Mouse (Mus musculus) CH12.LX (cell line): ENCODE results near the gene Jsrp1.

Experiments used
- CTCF ChIP-seq, 2 experiments: IDR thresholded peaks in 1 of 2; conservative IDR thresholded peaks in 1 of 2; 2 replicates each; pipeline ENCODE4 v1.5.1; 2011 to 2012; ENCODE audit warnings: low read depth in 2 of 2, low read length in 2 of 2, improper control_type of control experiment in 1 of 2, inconsistent platforms in 1 of 2, mild to moderate bottlenecking in 1 of 2, moderate library complexity in 1 of 2
- NRF1 ChIP-seq: IDR thresholded peaks from 2 replicates; pipeline ENCODE4 v1.6.1; 2014; ENCODE audit warnings: low read depth, mild to moderate bottlenecking, inconsistent platforms, low read length, improper control_type of control experiment, moderate library complexity
- POLR2A ChIP-seq: IDR thresholded peaks from 2 replicates; pipeline ENCODE4 v1.6.1; 2011; ENCODE audit warnings: low read depth, mild to moderate bottlenecking, improper control_type of control experiment, low read length
- TBP ChIP-seq: conservative IDR thresholded peaks from 2 replicates; pipeline ENCODE4 v1.6.1; 2011; ENCODE audit warnings: low read depth, low read length, improper control_type of control experiment
- USF1 ChIP-seq: IDR thresholded peaks from 2 replicates; pipeline ENCODE4 v1.6.1; 2014; ENCODE audit warnings: low read depth, mild to moderate bottlenecking, inconsistent platforms, low read length, improper control_type of control experiment

DNA sequence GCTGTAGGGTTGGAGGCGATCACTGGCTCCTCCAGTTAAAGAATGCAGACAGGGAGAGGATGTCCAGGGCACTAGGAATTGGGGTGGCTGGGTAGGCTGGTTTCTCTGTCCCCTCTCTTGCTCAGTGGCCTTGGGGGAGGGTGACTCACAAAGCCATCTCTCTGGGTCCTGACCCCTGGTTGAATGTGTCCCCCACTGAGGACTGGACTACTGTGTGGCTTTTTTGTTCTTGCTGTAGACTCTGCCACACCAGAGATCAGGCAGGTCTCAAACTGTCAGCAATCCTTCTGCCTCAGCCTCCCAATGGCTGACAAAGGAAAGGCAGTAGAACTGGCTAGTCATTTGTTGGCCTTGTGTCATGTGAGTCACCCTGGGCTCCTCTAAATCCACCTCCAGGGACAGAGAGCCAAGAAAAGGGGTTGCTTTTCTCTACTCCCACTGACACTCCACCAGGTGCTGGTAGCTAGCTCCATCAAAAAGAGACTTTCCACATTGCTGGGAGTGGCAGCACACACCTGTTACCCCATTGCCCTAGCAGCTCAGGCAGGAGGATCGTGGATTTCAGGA lies 25.1 kb upstream of the Jsrp1 start:
- TF ChIP-seq CTCF (conservative IDR thresholded peaks at IDR 0.05 in 1 of 2, IDR thresholded peaks at IDR 0.05 in 1 of 2; ENCODE audit: low read depth in 2 of 2, low read length in 2 of 2) (no peak), POLR2A (no peak), TBP (no peak), NRF1 (no peak), USF1 (no peak)
